Mouse (Mus musculus) bone marrow, adult 2 months (tissue): ENCODE results near the gene Ipo9.

ENCODE experiments used
- CTCF ChIP-seq: fragments of 200-500 bp; IDR thresholded peaks from 2 replicates; pipeline ENCODE4 v1.5.1; 2011; ENCODE audit warnings: low read length, control low read depth; ENCODE audit not compliant: control insufficient read depth, insufficient read depth
- POLR2A ChIP-seq: fragments of 200-500 bp; IDR thresholded peaks from 2 replicates; pipeline ENCODE4 v1.6.1; 2011; ENCODE audit warnings: low read depth, mild to moderate bottlenecking, control low read depth, low read length, borderline replicate concordance; ENCODE audit not compliant: control insufficient read depth

GRCm38 (mm10) chr1:135460521-135460920 is 30.2 kb upstream of the Ipo9 start:
- TF ChIP-seq CTCF (no peak), POLR2A (no peak)
